Mouse (Mus musculus) layer of hippocampus, postnatal 36 days (tissue): ENCODE measurements around the gene H2-M5. TPM values are rescaled to one million over a fixed set of nuclear protein-coding genes. Genes with fewer than 3 reads are reported as not detected.
A peak's percentile ranks its signal among the peaks of the same experiment; 100 is the strongest.

Experiments used
- DNase-seq, 2 experiments: peaks; one replicate each; pipeline ENCODE4 v3.0.0; 2022
- total RNA-seq, 2 experiments: library from RNA; stranded (reverse); gene quantifications; 2 replicates each; pipeline ENCODE4 v1.2.3; 2021

The H2-M5 gene
- total RNA-seq, 2 experiments from 2014 or later: 1.00 to 1.1 TPM

DNA sequence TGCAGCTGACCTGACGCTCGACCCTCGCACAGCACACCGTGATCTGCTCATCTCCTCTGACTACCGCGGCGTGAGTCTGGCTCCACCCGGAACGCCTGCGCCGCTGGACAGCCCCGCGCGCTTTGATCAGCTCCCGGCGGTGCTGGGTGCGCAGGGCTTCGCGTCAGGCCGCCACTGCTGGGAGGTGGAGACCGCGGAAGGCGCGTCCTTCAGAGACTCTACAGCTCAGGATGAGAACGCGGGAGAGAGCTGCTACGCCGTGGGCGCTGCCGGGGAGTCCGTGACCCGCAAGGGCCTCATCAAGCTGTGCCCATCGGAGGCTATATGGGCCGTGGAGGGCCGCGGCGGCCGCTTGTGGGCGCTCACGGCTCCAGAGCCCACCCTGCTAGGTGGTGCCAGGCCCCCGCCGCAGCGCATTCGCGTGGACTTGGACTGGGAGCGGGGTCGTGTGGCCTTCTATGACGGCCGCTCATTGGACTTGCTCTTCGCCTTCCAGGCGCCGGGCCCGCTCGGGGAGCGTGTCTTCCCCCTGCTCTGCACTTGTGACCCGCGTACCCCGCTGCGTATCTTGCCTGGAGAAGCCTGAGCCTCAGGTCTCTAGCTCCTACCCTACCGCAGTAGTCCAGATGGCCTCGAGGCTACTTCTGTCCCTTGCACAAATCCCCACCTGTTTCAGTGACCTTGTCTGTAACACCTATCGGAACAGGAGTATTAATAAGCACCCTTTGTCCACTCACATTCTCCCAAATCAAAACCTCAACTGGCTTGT, 42.1 kb downstream of the H2-M5 start:
- peak; percentile 55 to 70 for DNase-seq

DNA sequence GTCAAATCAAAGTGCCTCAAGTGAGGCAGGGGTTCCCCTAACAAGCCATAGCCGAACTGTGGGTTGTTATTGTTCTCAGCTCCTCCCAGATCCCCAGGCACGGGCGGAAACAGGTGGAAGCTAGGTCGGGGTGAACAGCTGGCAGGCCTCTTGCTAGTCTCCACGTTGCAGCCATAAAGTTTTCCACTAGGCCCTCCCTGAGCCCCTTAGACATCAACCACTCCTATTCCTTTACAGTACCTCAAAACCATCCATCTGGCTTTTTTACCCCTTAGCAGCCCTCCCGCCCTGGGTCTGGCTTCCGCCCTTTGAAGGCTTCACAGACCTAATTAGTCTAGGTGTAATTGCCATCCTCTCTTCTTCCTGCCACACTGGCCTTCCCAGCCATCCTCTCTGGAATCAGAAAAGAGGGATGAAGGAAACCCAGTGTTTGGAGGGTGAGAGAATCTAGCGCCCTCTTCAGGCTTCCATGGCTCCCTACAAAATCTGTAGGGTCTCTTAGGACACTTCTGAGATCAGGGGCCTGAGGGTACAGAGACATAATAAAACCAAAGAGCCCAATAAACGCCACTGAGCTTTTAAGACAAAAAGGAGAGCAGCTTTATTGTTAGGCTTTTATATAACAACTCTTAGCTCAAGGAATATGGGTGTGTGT, 45.1 kb downstream of the H2-M5 start:
- DNase-seq: no peak

DNA sequence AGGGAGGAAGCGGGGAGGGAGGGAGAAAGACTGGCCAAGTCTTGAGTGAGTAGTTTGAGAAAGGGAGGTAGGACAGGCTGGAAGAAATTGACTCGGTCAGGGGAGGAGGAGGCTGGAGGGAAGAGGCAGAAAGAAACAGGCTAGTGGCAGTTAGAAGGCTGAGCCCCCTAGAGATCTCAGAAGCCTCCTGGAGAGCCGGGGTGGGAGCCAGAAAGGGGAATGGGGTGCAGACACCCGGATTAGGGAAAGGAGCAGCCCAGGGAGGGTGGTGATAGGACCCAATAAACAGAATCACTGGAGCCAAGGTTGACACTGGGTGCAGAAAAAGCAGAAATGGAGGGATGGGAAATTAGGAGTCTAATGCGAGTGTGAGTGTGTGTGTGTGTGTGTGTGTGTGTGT, 45.6 kb downstream of the H2-M5 start:
- no peak for DNase-seq

DNA sequence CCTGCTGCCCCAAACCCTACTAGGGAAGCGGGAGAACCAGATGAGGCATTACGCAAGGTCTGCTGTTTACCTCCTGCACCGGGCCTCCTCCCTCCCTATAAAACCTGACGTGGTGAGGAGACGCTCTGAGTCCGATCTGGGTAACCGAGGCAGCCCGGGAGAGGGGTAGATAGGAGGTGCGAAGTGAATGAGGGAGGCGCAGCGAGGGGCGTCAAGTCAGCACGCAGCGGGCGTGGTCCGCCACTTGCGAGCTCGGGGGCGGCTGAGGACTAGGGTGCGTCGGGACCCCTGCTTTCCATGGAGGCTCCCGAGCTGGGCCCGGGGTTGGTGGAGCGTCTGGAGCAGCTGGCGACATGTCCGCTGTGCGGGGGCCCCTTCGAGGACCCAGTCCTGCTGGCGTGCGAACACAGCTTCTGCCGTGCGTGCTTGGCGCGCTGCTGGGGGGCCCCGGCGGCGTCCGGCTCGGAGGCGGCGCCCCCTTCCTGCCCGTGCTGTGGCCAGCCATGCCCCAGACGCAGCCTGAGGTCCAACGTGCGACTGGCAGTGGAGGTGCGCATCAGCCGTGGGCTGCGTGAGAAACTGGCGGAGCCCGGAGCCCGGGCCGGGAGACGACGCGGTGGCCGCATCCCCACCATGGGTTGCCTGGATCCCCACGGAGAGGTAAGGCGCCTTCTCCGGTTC, 46.4 kb downstream of the H2-M5 start, which contains the start of gene Rnf39:
Gene Rnf39, plus strand, starts transcription at position 128 of the 681 bp plus-strand sequence.
- no peak for DNase-seq

DNA sequence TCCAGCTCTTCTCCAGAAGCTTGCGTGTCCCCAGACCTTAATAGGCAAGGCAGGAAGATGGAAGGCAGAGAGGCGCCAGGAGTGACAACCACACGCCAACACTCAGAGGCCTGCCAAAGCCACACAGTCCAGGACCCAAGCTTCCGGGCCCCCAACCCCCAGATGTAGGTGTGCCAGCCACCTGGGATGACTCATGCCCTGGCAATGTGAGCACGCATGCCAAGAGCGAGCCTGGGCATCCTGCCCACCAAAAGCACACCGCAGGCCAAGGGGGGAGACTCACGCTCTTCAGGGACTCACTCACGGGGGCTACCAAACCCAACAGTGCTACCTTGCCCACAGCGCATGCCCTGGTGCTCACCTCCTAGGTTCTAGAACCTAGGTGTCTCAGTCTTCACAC, 46.9 kb downstream of the H2-M5 start:
- DNase-seq: peak in 1 of 2 experiments; percentile 41

DNA sequence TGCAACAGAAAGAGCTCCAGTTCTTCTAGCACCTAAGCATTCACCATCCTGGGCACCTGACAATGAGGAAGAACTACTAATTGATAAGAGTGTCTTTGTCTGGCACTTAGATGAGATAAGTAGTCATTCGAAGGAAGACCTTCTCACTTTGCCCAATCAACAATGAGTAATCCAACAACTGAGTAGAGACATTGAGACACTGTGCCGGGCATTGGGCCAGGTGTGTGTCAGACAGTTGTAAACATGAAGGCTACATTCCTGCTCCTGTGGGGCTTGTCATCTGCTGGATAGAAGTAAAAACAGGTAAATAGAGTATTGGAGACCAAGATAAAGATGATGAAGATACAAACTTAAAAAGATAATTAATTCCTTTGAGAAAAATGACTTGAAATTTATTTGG, 51.3 kb downstream of the H2-M5 start:
- no peak for DNase-seq

Other genes starting within 250 kb of the H2-M5 start
- not detected for gene H2-M10.5, start 216.6 kb downstream of the H2-M5 start, total RNA-seq
- not detected for gene H2-M10.6, start 177.4 kb downstream of the H2-M5 start, total RNA-seq
- 10 to 100 TPM; 15.9 to 20.3 TPM for gene Trim26, start 152.4 kb downstream of the H2-M5 start, total RNA-seq
- gene Trim15, start 122.3 kb downstream of the H2-M5 start, total RNA-seq: not detected
- gene Trim10, start 120.0 kb downstream of the H2-M5 start, total RNA-seq: not detected
- not detected for gene Trim40, start 99.4 kb downstream of the H2-M5 start, total RNA-seq
- gene Trim31, start 91.4 kb downstream of the H2-M5 start, total RNA-seq: not detected
- gene Rnf39, start 46.6 kb downstream of the H2-M5 start, total RNA-seq: 1 to 10 TPM; 4.4 to 7.3 TPM
- gene Ppp1r11, start 37.8 kb downstream of the H2-M5 start, total RNA-seq: 100 to 1,000 TPM; 132 to 138 TPM
- gene Znrd1, start 31.0 kb downstream of the H2-M5 start, total RNA-seq: 10 to 100 TPM; 37.6 to 41.3 TPM
- gene Znrd1as, start 30.9 kb downstream of the H2-M5 start, total RNA-seq: 1 to 10 TPM; 6.1 to 8.8 TPM
- gene 2410137M14Rik, start 8.3 kb downstream of the H2-M5 start, total RNA-seq: not detected
- 10 to 100 TPM; 15.9 to 18.1 TPM for gene Zfp57, start 11.6 kb upstream of the H2-M5 start, total RNA-seq
- gene Mog, start 33.9 kb upstream of the H2-M5 start, total RNA-seq: 10 to 100 TPM; 67.6 to 72.6 TPM
- 100 to 1,000 TPM; 688 to 703 TPM for gene Gabbr1, start 56.4 kb upstream of the H2-M5 start, total RNA-seq
- not detected for gene Olfr90, start 99.0 kb upstream of the H2-M5 start, total RNA-seq
- not detected for gene Olfr91, start 108.7 kb upstream of the H2-M5 start, total RNA-seq
- not detected for gene Olfr92, start 130.6 kb upstream of the H2-M5 start, total RNA-seq
- not detected for gene Olfr93, start 172.0 kb upstream of the H2-M5 start, total RNA-seq
- not detected for gene Ubd, start 204.4 kb upstream of the H2-M5 start, total RNA-seq
- not detected for gene Olfr94, start 211.5 kb upstream of the H2-M5 start, total RNA-seq
- gene Olfr95, start 223.6 kb upstream of the H2-M5 start, total RNA-seq: not detected
- gene Olfr96, start 230.6 kb upstream of the H2-M5 start, total RNA-seq: not detected
- gene Olfr97, start 247.8 kb upstream of the H2-M5 start, total RNA-seq: not detected